Mouse (Mus musculus): ENCODE measurements around the gene Gpr88. TPM values are rescaled to one million over a fixed set of nuclear protein-coding genes. Genes with fewer than 3 reads are reported as not detected.
A peak's percentile ranks its signal among the peaks of the same experiment; 100 is the strongest.

Gpr88 gene
- polyA plus RNA-seq, 1 experiment from 2014 or later, result 1.6 TPM

DNA sequence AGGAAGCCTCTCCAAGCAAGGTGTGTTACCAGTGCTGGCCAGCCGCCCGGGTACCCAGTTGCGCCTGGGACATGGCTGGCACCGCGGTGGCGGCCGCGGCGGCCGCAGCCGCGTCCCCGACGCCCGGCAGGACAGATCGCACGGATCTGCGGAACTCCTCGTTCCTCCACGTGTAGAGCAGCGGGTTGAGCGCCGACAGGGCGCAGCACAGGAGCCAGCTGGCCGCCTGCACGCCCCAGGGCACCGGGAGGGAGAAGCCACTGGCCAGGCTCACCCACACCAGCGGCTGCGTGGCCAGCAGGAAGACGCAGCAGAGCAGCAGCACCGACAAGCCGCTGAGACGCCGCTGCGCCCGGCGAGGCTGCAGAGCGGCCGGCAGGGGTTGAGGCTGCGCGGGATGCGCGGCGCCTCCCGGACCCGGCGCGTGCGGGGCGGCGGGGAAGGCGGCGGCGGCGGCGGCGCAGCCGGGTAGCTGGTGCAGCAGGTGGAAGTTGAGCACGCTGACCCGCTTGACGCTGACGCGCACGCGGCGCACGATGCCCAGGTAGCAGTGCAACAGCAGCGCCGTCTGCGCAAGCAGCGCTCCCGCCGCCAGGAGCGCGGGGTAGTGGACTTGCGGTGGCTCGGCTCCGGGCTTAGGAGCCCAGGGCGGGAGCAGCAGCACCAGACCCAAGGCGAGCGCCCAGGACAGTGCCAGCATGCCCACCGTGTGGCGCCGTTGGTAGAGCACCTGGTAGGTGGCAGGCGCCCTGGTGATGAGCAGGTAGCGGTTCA is 1.6 kb downstream of the Gpr88 start:
- ATAC-seq (ENCODE audit: low FRiP score, low TSS enrichment), result peak; percentile 78
- no peak overlapping the region for H3K27ac ChIP-seq (ENCODE audit: low read length)
- under 1% methylated on average over 74 of the region's 86 CpGs for WGBS
- H3K36me3 ChIP-seq (ENCODE audit: insufficient read depth, low read length), result no peaks in the 10 kb centered on the region
- peak overlapping the region; percentile 98 for H3K4me2 ChIP-seq (replicated peaks; ENCODE audit: low read depth, low read length)
- H3K4me1 ChIP-seq (ENCODE audit: insufficient read depth, low read length), result peaks cover 22% of the 10 kb centered on the region
- no peaks in the 10 kb centered on the region for H3K9me3 ChIP-seq (ENCODE audit: low read length)
- peaks cover 56% of the 10 kb centered on the region for H3K27me3 ChIP-seq (ENCODE audit: insufficient read depth, low read length)
- peak overlapping the region; percentile 64 for H3K9ac ChIP-seq (replicated peaks; ENCODE audit: low read length)
- peak overlapping the region; percentile 59 for H3K4me3 ChIP-seq (ENCODE audit: low read length)

DNA sequence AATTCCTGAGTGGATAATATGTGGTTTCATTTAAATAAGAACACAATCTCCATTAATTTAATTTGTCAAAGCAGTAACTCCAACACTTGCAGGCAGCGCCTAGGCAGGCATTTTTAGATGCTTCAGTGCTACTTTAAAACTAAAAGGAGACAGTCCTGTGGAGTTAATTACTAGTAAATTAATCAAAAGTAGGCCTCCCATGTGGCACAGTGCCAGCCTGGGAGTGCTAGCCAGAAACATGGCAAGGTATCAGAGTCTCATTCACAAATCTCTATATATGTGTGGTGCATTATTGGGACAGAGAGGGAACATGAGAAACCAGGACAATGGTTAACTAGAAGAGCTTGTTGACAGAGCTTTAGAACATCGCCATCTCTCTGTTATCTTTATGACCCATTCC is 4.3 kb downstream of the Gpr88 start:
- Histone ChIP-seq H3K36me3 (ENCODE audit: insufficient read depth, low read length) (no peaks in the 10 kb centered on the region), H3K27ac (ENCODE audit: low read length) (no peak overlapping the region), H3K9ac (replicated peaks; ENCODE audit: low read length) (no peak overlapping the region), H3K4me1 (ENCODE audit: insufficient read depth, low read length) (peaks cover 22% of the 10 kb centered on the region), H3K27me3 (ENCODE audit: insufficient read depth, low read length) (peaks cover 49% of the 10 kb centered on the region), H3K4me3 (ENCODE audit: low read length) (no peak overlapping the region), H3K9me3 (ENCODE audit: low read length) (no peaks in the 10 kb centered on the region), H3K4me2 (replicated peaks; ENCODE audit: low read depth, low read length) (no peak overlapping the region)
- ATAC-seq (ENCODE audit: low FRiP score, low TSS enrichment), result no peak
- WGBS, result 71% methylated on average over 2 of the region's 2 CpGs

DNA sequence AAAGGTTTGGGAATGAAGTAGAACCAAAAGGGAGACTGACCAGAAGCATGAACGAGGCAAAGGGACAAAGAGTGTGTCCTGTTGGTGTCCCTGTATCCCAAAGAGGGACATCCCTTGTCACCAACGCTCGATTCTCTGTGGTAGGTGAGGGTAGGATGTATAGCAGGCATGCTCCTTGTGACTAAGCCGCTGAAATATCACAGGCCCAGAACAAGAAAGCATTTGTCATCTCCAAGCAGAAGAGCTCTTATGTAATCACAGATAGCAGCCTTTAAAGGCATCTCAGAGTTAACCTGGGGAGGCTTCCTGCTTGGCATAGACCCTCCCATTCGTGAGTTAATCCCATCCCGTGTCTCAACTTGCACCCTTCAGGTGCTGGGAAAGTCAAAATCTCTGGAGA is 8.8 kb downstream of the Gpr88 start:
- no peaks in the 10 kb centered on the region for H3K4me1 ChIP-seq (ENCODE audit: insufficient read depth, low read length)
- H3K9me3 ChIP-seq (ENCODE audit: low read length), result no peaks in the 10 kb centered on the region
- H3K27me3 ChIP-seq (ENCODE audit: insufficient read depth, low read length), result peaks cover 10% of the 10 kb centered on the region; the same call in 1 of the 2 replicates
- H3K27ac ChIP-seq (ENCODE audit: low read length), result no peak overlapping the region
- H3K4me2 ChIP-seq (replicated peaks; ENCODE audit: low read depth, low read length), result no peak overlapping the region
- no peak overlapping the region for H3K4me3 ChIP-seq (ENCODE audit: low read length)
- no peaks in the 10 kb centered on the region for H3K36me3 ChIP-seq (ENCODE audit: insufficient read depth, low read length)
- no peak for ATAC-seq (ENCODE audit: low FRiP score, low TSS enrichment)
- H3K9ac ChIP-seq (replicated peaks; ENCODE audit: low read length), result no peak overlapping the region
- 72% methylated on average over 6 of the region's 6 CpGs for WGBS

DNA sequence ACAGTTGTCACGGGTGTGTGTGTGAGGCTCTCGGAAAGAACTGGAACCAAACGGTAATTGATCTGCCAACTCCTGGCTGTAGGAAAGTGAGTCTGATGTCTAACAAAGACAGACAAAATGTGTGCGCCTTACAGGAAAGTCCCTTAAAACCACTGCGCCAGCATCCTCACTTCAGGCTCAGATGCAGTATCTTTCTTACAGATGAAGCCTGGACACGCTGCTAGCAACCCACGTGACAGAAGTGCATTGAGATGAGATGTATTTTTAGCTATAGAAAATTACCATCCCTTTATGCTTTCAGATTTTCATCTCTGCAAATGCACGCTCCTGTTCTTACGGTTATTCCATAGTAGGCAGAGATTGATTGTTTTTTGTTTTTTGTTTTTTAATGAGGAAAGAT is 10.6 kb downstream of the Gpr88 start:
- H3K9ac ChIP-seq (replicated peaks; ENCODE audit: low read length), result no peak overlapping the region
- no peaks in the 10 kb centered on the region for H3K36me3 ChIP-seq (ENCODE audit: insufficient read depth, low read length)
- H3K4me3 ChIP-seq (ENCODE audit: low read length), result no peak overlapping the region
- no peak for ATAC-seq (ENCODE audit: low FRiP score, low TSS enrichment)
- no peaks in the 10 kb centered on the region for H3K27me3 ChIP-seq (ENCODE audit: insufficient read depth, low read length)
- H3K4me2 ChIP-seq (replicated peaks; ENCODE audit: low read depth, low read length), result no peak overlapping the region
- H3K4me1 ChIP-seq (ENCODE audit: insufficient read depth, low read length), result no peaks in the 10 kb centered on the region
- H3K27ac ChIP-seq (ENCODE audit: low read length), result no peak overlapping the region
- WGBS, result 78% methylated on average over 9 of the region's 9 CpGs
- no peaks in the 10 kb centered on the region for H3K9me3 ChIP-seq (ENCODE audit: low read length)

DNA sequence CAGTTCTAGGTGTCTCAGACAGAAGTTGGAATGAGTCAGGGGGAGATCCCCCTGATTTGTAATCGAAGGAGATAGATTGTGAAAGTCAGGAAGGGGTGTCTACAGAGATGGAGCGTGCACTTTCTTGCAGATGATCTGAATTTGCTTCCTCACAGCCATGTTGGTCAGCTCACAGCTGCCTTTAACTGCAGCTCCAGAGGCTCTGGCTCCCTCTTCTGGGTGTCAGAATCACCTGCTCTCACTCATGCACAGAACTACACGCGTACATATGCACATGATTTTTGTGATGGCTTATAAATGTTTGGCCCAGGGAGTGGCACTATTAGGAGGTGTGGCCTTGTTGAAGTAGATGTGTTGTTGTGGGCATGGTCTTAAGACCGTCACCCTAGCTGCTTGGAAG is 15.8 kb downstream of the Gpr88 start:
- no peaks in the 10 kb centered on the region for H3K4me1 ChIP-seq (ENCODE audit: insufficient read depth, low read length)
- ATAC-seq (ENCODE audit: low FRiP score, low TSS enrichment), result no peak
- no peaks in the 10 kb centered on the region for H3K9me3 ChIP-seq (ENCODE audit: low read length)
- no peak overlapping the region for H3K9ac ChIP-seq (replicated peaks; ENCODE audit: low read length)
- H3K36me3 ChIP-seq (ENCODE audit: insufficient read depth, low read length), result no peaks in the 10 kb centered on the region
- WGBS, result 89% methylated on average over 5 of the region's 5 CpGs
- no peak overlapping the region for H3K27ac ChIP-seq (ENCODE audit: low read length)
- no peak overlapping the region for H3K4me3 ChIP-seq (ENCODE audit: low read length)
- H3K27me3 ChIP-seq (ENCODE audit: insufficient read depth, low read length), result no peaks in the 10 kb centered on the region
- no peak overlapping the region for H3K4me2 ChIP-seq (replicated peaks; ENCODE audit: low read depth, low read length)

DNA sequence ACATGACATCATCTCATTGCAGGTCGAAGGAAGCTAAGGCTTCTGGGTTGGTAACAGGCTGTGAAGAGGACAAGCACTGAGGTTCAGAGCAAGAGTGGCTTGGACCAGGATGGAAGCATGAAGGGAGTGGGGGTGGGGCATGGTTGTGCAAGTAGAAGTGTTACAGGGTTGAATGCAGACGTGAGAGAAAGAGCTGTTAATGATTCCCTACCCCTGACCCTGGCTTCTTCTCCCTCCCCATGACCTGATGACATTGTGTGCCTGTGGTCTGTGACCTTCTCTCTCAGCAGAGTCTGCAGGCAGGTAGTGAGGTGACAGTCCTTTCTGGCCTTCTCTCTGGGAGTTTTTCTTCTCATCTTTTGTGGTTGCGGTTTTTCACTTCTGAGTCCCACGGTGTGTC is 16.4 kb downstream of the Gpr88 start:
- Histone ChIP-seq H3K36me3 (ENCODE audit: insufficient read depth, low read length) (no peaks in the 10 kb centered on the region), H3K27ac (ENCODE audit: low read length) (no peak overlapping the region), H3K27me3 (ENCODE audit: insufficient read depth, low read length) (no peaks in the 10 kb centered on the region), H3K4me1 (ENCODE audit: insufficient read depth, low read length) (no peaks in the 10 kb centered on the region), H3K9me3 (ENCODE audit: low read length) (no peaks in the 10 kb centered on the region), H3K9ac (replicated peaks; ENCODE audit: low read length) (no peak overlapping the region), H3K4me3 (ENCODE audit: low read length) (no peak overlapping the region), H3K4me2 (replicated peaks; ENCODE audit: low read depth, low read length) (no peak overlapping the region)
- ATAC-seq (ENCODE audit: low FRiP score, low TSS enrichment), result no peak
- WGBS, result 76% methylated on average over 4 of the region's 4 CpGs

DNA sequence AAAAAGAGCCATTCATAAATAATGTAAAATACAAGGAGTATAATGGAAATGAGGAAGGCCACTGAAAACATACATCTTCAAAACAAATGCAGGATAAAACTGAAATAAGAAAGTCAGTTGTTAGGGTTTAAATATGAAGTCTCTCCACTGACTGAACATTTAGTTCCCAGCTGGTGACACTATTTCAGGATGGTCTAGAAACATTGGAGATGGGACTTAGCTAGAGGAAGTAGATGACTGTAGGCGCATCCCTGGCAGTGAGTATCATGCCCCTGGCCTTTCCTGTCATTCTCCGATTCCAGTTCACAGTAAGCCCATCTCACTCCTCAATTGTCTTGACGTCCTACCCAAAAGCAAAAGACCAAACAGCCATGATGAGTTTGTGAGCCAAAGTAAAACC is 19.8 kb downstream of the Gpr88 start:
- WGBS, result 78% methylated on average over 3 of the region's 3 CpGs
- Histone ChIP-seq H3K4me3 (ENCODE audit: low read length) (no peak overlapping the region), H3K9ac (replicated peaks; ENCODE audit: low read length) (no peak overlapping the region), H3K4me1 (ENCODE audit: insufficient read depth, low read length) (no peaks in the 10 kb centered on the region), H3K9me3 (ENCODE audit: low read length) (no peaks in the 10 kb centered on the region), H3K27me3 (ENCODE audit: insufficient read depth, low read length) (no peaks in the 10 kb centered on the region), H3K27ac (ENCODE audit: low read length) (no peak overlapping the region), H3K4me2 (replicated peaks; ENCODE audit: low read depth, low read length) (no peak overlapping the region), H3K36me3 (ENCODE audit: insufficient read depth, low read length) (no peaks in the 10 kb centered on the region)
- no peak for ATAC-seq (ENCODE audit: low FRiP score, low TSS enrichment)

DNA sequence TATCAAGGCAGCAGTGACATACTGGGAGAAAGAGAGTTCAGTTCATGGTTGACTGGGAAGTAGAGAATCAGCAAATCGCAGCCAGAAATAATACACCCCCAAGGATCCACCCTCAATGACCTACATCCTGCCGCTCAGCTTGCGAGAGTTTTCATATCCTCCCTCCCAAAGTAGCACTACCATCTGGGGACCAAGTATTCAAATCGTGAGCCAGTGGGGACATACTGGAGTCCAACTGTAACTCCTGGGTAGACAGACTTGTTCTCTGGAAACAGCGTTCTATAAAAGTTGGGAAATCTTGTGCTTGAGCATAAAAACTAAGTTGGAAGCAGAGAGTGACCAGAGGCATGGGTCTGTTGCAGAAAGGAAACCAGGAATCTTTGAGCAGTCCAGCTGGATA is 20.5 kb downstream of the Gpr88 start:
- no peak overlapping the region for H3K27ac ChIP-seq (ENCODE audit: low read length)
- H3K4me1 ChIP-seq (ENCODE audit: insufficient read depth, low read length), result no peaks in the 10 kb centered on the region
- H3K27me3 ChIP-seq (ENCODE audit: insufficient read depth, low read length), result no peaks in the 10 kb centered on the region
- no peaks in the 10 kb centered on the region for H3K9me3 ChIP-seq (ENCODE audit: low read length)
- no peak overlapping the region for H3K9ac ChIP-seq (replicated peaks; ENCODE audit: low read length)
- no peak overlapping the region for H3K4me2 ChIP-seq (replicated peaks; ENCODE audit: low read depth, low read length)
- WGBS, result 67% methylated on average over 5 of the region's 5 CpGs
- no peak overlapping the region for H3K4me3 ChIP-seq (ENCODE audit: low read length)
- H3K36me3 ChIP-seq (ENCODE audit: insufficient read depth, low read length), result no peaks in the 10 kb centered on the region
- no peak for ATAC-seq (ENCODE audit: low FRiP score, low TSS enrichment)

DNA sequence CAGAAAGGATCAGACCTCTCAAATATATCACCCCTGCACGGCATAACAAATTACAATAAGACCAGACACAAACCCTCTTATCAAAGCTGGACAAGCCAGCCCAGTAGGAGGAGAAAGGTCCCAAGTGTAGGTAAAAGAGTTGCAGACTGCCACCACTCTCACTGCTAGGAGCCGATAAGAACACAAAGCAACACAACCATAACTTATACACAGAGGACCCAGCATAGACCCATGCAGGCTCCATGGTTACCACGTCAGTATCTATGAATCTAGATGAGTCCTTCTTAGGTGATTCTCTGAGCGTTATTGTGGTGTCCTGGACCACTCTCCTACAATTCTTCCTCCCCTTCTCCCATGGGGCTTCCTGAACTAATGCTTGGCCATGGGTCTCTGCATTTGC is 24.0 kb downstream of the Gpr88 start:
- ATAC-seq (ENCODE audit: low FRiP score, low TSS enrichment), result no peak
- 85% methylated on average over 4 of the region's 4 CpGs for WGBS
- Histone ChIP-seq H3K36me3 (ENCODE audit: insufficient read depth, low read length) (no peaks in the 10 kb centered on the region), H3K27ac (ENCODE audit: low read length) (no peak overlapping the region), H3K9ac (replicated peaks; ENCODE audit: low read length) (no peak overlapping the region), H3K27me3 (ENCODE audit: insufficient read depth, low read length) (no peaks in the 10 kb centered on the region), H3K9me3 (ENCODE audit: low read length) (no peaks in the 10 kb centered on the region), H3K4me1 (ENCODE audit: insufficient read depth, low read length) (no peaks in the 10 kb centered on the region), H3K4me3 (ENCODE audit: low read length) (no peak overlapping the region), H3K4me2 (replicated peaks; ENCODE audit: low read depth, low read length) (no peak overlapping the region)

DNA sequence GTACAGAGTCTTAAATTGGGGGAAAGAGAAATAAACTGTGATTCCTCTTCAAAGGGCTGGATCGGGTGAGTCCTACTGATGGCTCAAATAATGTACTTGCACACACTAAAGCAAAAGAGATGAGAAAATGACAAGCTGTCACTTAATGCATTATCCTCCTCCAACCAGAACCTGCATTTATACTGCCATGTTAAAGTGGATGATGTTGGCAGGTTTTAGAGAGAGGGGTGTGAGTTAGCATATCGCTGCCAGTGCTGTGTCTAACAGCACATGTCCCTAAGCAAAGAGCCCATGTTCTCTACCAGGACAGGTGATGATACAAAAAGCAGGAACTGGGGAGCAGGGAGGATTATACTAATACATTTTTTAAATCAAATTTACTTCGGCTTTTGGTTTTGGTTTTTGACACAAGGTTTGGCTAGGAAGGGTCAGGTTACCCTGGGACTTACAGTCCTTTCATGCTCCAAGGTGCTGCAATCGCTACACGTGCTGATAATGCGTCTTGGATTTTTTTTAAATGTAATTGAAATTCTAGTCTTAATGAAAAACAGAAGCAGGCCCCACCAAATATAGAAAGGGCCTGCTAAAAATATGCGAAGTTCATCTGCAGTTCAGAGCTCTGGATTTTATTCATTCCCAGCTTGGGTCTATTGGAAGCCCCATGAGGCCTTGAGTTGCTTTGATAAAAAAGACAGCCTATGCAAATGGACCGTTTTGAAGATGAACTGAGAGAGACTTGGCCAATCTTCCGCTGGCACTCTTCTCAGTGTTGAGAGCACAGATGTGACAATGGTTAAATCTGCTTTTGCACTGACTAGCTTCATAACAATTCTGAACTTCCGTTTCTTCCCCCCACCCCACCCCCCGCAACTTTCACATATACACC is 24.7 kb downstream of the Gpr88 start:
- H3K9ac ChIP-seq (replicated peaks; ENCODE audit: low read length), result no peak overlapping the region
- no peak overlapping the region for H3K27ac ChIP-seq (ENCODE audit: low read length)
- H3K27me3 ChIP-seq (ENCODE audit: insufficient read depth, low read length), result no peaks in the 10 kb centered on the region
- no peak overlapping the region for H3K4me2 ChIP-seq (replicated peaks; ENCODE audit: low read depth, low read length)
- H3K4me3 ChIP-seq (ENCODE audit: low read length), result no peak overlapping the region
- no peak for ATAC-seq (ENCODE audit: low FRiP score, low TSS enrichment)
- no peaks in the 10 kb centered on the region for H3K9me3 ChIP-seq (ENCODE audit: low read length)
- no peaks in the 10 kb centered on the region for H3K4me1 ChIP-seq (ENCODE audit: insufficient read depth, low read length)
- H3K36me3 ChIP-seq (ENCODE audit: insufficient read depth, low read length), result no peaks in the 10 kb centered on the region
- WGBS, result 74% methylated on average over 11 of the region's 11 CpGs
